Comparison of ENCODE assay signal across 21 mouse cellular contexts in genomic region chr7:40736971-40737468, GRCm38 (mm10).
"Had no signal": no experiment of that assay in that cellular context is flagged by ENCODE, and none has a peak within 500 bp of the region (broad histone marks: within the 10 kb centered on the region; RNA-seq: fewer than 3 reads in every experiment).

No protein-coding gene starts in this region.

- H3K4me2 ChIP-seq: limb, embryonic 13.5 days; liver, embryonic 12.5 days; liver, embryonic 15.5 days; lung, embryonic 15.5 days; midbrain, embryonic 12.5 days; neural tube, embryonic 12.5 days had no signal

- H3K27ac ChIP-seq: kidney, postnatal 0 days; layer of hippocampus, adult 2 months; limb, embryonic 10.5 days; limb, embryonic 13.5 days; liver, embryonic 12.5 days; liver, embryonic 15.5 days; lung, embryonic 15.5 days; midbrain, embryonic 12.5 days; neural tube, embryonic 12.5 days had no signal

- H3K4me3 ChIP-seq: layer of hippocampus, adult 2 months; limb, embryonic 10.5 days; limb, embryonic 13.5 days; liver, embryonic 12.5 days; liver, embryonic 15.5 days; lung, embryonic 15.5 days; megakaryocyte, embryonic 14.5 days; midbrain, embryonic 12.5 days; neural tube, embryonic 12.5 days had no signal

- DNase-seq: kidney, adult 2 months; kidney, postnatal 25 days; layer of hippocampus, adult 9-11 months; liver; lung, adult 18-20 months; lung, postnatal 10 days; lung, postnatal 36 days; thymus, adult 18-20 months; thymus, postnatal 14 days; thymus, postnatal 4 days had no signal

- ATAC-seq: intestine, embryonic 16.5 days; liver, embryonic 12.5 days had no signal

- H3K9me3 ChIP-seq: limb, embryonic 10.5 days; limb, embryonic 13.5 days; liver, embryonic 12.5 days; liver, embryonic 15.5 days; lung, embryonic 15.5 days; midbrain, embryonic 12.5 days; neural tube, embryonic 12.5 days had no signal

- H3K4me1 ChIP-seq: limb, embryonic 10.5 days; limb, embryonic 13.5 days; liver, embryonic 12.5 days; liver, embryonic 15.5 days; lung, embryonic 15.5 days; megakaryocyte, embryonic 14.5 days; midbrain, embryonic 12.5 days; neural tube, embryonic 12.5 days had no signal

- H3K36me3 ChIP-seq: limb, embryonic 10.5 days; limb, embryonic 13.5 days; liver, embryonic 12.5 days; liver, embryonic 15.5 days; lung, embryonic 15.5 days; midbrain, embryonic 12.5 days; neural tube, embryonic 12.5 days had no signal

- H3K27me3 ChIP-seq: limb, embryonic 13.5 days; liver, embryonic 12.5 days; liver, embryonic 15.5 days; lung, embryonic 15.5 days; megakaryocyte, embryonic 14.5 days; midbrain, embryonic 12.5 days; neural tube, embryonic 12.5 days had no signal

- H3K9ac ChIP-seq: limb, embryonic 13.5 days; liver, embryonic 12.5 days; liver, embryonic 15.5 days; lung, embryonic 15.5 days; midbrain, embryonic 12.5 days; neural tube, embryonic 12.5 days had no signal
